Mouse (Mus musculus): ENCODE results near the gene H2-Ke6. TPM values are rescaled to one million over a fixed set of nuclear protein-coding genes. Genes with fewer than 3 reads are reported as not detected.
"Not testable (repeated sequence)": the region's sequence is repeated elsewhere in the genome, so short reads cannot be mapped to it uniquely, and the experiment has no call there.

The H2-Ke6 gene
- polyA plus RNA-seq, 1 experiment = 122 TPM

DNA sequence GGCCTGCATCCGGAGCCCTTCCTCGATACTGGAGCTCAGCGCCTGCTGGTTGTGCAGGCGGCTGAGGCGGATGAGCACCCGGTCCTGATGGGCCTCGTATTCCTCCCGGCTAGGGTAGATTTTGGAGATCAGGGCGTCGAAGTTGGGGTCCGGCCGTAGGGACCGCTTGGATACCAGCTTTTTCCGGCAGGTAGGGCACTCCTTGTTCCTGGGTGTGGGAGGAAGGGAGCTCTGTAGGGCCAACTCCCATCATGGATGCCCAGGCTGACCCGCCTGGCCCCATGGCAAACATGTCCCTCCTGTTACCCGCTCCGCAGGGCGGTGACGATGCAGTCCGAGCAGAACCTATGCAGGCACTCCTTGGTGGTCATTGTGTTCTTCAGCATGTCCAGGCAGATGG lies 4.9 kb downstream of the H2-Ke6 start:
- Histone ChIP-seq H3K27ac (ENCODE audit: insufficient read depth, low read length) (no peak overlapping the region), H3K27me3 (ENCODE audit: control insufficient read depth, insufficient read depth, low read length) (no peaks in the 10 kb centered on the region), H3K36me3 (ENCODE audit: control insufficient read depth, insufficient read depth, low read length) (peaks cover 14% of the 10 kb centered on the region), H3K4me3 (ENCODE audit: extremely low read depth, insufficient read depth, insufficient read length) (no peak overlapping the region), H3K4me1 (ENCODE audit: control insufficient read depth, insufficient read depth, insufficient read length) (peaks cover 15% of the 10 kb centered on the region; the same call in 1 of the 2 replicates)
- no peak for TF ChIP-seq POLR2A (IDR thresholded peaks at IDR 0.05; ENCODE audit: low read depth, low read length)
- TF ChIP-seq CTCF (IDR thresholded peaks at IDR 0.05; ENCODE audit: extremely low read depth, insufficient read depth, insufficient read length, insufficient replicate concordance) = no peak
- WGBS = 96% methylated on average over 20 of the region's 20 CpGs
- DNase-seq (ENCODE audit: low read depth in 1 of 2, low spot score in 2 of 2) = no peak

DNA sequence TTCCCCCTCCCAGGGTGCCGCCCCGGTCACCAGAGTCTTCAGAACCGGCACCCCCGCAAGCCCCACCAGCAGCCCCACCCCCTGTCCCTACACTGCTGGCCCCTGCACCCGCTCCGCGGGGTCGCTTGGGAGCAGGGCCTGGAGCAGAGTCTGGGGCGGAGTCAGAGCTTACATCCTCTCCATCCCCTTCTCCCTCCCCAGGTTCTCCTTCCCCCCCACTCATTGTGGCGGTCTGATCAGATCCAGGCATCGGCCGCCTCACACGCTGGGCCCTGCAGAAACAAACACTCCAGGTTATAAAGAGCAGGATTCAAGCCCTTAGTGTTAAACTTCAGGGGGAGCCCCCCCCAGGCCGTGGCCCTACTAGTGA lies 5.5 kb downstream of the H2-Ke6 start:
- H3K36me3 ChIP-seq (ENCODE audit: control insufficient read depth, insufficient read depth, low read length) = peaks cover 14% of the 10 kb centered on the region
- H3K4me1 ChIP-seq (ENCODE audit: control insufficient read depth, insufficient read depth, insufficient read length) = peaks cover 13% of the 10 kb centered on the region; the same call in 1 of the 2 replicates
- H3K27ac ChIP-seq (ENCODE audit: insufficient read depth, low read length) = no peak overlapping the region
- no peak overlapping the region for H3K4me3 ChIP-seq (ENCODE audit: extremely low read depth, insufficient read depth, insufficient read length)
- WGBS = 98% methylated on average over 14 of the region's 14 CpGs
- no peaks in the 10 kb centered on the region for H3K27me3 ChIP-seq (ENCODE audit: control insufficient read depth, insufficient read depth, low read length)
- no peak for DNase-seq (ENCODE audit: low read depth in 1 of 2, low spot score in 2 of 2)
- TF ChIP-seq POLR2A (IDR thresholded peaks at IDR 0.05; ENCODE audit: low read depth, low read length) = no peak
- TF ChIP-seq CTCF (IDR thresholded peaks at IDR 0.05; ENCODE audit: extremely low read depth, insufficient read depth, insufficient read length, insufficient replicate concordance) = no peak

DNA sequence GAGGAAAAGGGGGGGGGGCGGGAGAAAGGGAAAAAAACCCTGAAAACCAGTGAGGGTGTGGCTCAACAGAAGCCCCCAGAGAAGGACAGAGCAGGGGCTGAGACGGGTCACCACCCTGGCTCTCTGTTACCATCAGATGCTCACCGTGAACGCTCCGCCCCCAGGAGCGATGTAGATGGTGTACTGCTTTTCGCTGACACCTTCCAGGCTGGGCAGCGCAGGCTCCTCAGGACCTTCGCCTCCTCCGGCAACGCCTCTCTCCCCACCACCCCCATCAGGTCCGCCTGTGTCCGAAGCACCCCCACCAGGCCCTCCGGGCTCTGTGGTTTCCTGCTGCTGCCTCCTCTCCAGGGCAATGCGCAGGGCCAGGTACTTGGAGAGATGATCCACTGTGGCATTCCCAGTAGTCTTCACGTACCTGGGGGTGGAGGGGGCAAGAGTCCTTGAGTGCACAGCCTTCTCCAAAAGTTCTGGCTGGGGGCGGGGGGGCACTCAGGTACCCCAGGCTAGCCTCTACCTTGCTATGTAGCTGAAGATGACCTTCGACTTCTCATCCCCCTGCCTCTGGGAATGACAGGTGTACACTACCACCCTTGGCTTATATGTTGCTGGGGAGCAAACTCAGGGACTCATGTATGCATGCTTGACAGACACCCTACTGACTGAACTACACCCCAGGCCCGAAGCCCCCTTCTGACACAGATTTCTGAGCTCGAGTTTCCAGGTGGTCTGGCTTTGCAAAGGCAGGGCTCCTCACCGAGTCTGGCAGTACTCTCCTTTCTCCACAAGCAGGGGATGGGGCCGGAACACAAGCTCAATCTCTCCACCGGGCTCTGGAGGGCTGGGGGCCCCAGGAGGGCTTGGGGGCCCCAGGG lies 6.1 kb downstream of the H2-Ke6 start:
- no peaks in the 10 kb centered on the region for H3K27me3 ChIP-seq (ENCODE audit: control insufficient read depth, insufficient read depth, low read length)
- H3K27ac ChIP-seq (ENCODE audit: insufficient read depth, low read length) = no peak overlapping the region
- H3K36me3 ChIP-seq (ENCODE audit: control insufficient read depth, insufficient read depth, low read length) = peaks cover 14% of the 10 kb centered on the region
- no peak for DNase-seq (ENCODE audit: low read depth in 1 of 2, low spot score in 2 of 2)
- H3K4me3 ChIP-seq (ENCODE audit: extremely low read depth, insufficient read depth, insufficient read length) = no peak overlapping the region
- WGBS = 96% methylated on average over 22 of the region's 23 CpGs
- TF ChIP-seq CTCF (IDR thresholded peaks at IDR 0.05; ENCODE audit: extremely low read depth, insufficient read depth, insufficient read length, insufficient replicate concordance) (no peak), POLR2A (IDR thresholded peaks at IDR 0.05; ENCODE audit: low read depth, low read length) (no peak)
- peaks cover 9% of the 10 kb centered on the region; the same call in 1 of the 2 replicates for H3K4me1 ChIP-seq (ENCODE audit: control insufficient read depth, insufficient read depth, insufficient read length)

DNA sequence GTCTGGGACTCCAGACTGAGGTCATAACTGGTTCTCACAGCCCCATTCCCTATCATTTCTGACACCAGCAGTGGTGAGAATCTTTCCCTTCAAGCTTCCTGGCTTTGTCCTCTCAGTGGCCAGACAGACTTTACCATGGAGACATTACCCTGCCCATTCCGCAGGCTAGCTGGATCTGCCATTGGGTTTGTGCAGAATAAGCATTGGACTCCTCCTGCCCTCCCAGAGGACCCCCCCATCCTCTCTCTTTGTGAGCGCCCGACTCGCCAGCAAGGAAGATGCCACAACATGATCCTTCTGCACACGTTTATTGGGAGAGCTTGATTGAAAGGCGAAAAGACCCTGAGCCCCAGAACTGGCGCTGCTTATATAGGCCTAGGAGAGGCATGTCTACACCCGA lies 14.4 kb downstream of the H2-Ke6 start:
- no peaks in the 10 kb centered on the region for H3K27me3 ChIP-seq (ENCODE audit: control insufficient read depth, insufficient read depth, low read length)
- H3K36me3 ChIP-seq (ENCODE audit: control insufficient read depth, insufficient read depth, low read length) = no peaks in the 10 kb centered on the region
- H3K27ac ChIP-seq (ENCODE audit: insufficient read depth, low read length) = no peak overlapping the region
- TF ChIP-seq POLR2A (IDR thresholded peaks at IDR 0.05; ENCODE audit: low read depth, low read length) = no peak
- TF ChIP-seq CTCF (IDR thresholded peaks at IDR 0.05; ENCODE audit: extremely low read depth, insufficient read depth, insufficient read length, insufficient replicate concordance) = no peak
- 94% methylated on average over 8 of the region's 8 CpGs for WGBS
- H3K4me3 ChIP-seq (ENCODE audit: extremely low read depth, insufficient read depth, insufficient read length) = no peak overlapping the region
- DNase-seq (ENCODE audit: low read depth in 1 of 2, low spot score in 2 of 2) = no peak
- H3K4me1 ChIP-seq (ENCODE audit: control insufficient read depth, insufficient read depth, insufficient read length) = no peaks in the 10 kb centered on the region

DNA sequence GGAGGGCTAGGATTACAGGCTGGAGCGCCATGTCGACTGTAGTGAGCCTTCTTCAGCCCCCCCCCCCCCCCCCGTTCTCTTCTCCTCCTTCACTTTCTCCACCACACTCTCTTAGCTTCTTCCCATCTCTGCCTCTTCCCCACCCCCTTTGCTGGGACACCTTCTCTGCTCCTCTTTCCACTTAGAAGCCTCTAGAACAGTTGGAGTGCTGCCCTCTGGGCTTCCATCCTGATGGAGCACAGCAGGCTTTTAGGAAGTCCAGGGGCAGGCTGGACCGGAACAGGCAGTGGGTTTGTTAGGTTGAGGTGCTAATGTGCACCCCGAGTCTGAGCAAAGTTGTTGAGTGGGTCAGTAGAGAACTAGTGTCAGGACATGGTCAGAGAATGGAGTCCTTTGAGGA lies 17.7 kb downstream of the H2-Ke6 start:
- no peak for DNase-seq (ENCODE audit: low read depth in 1 of 2, low spot score in 2 of 2)
- no peak overlapping the region for H3K4me3 ChIP-seq (ENCODE audit: extremely low read depth, insufficient read depth, insufficient read length)
- no peaks in the 10 kb centered on the region for H3K36me3 ChIP-seq (ENCODE audit: control insufficient read depth, insufficient read depth, low read length)
- no peaks in the 10 kb centered on the region for H3K27me3 ChIP-seq (ENCODE audit: control insufficient read depth, insufficient read depth, low read length)
- TF ChIP-seq POLR2A (IDR thresholded peaks at IDR 0.05; ENCODE audit: low read depth, low read length) (no peak), CTCF (IDR thresholded peaks at IDR 0.05; ENCODE audit: extremely low read depth, insufficient read depth, insufficient read length, insufficient replicate concordance) (no peak)
- H3K27ac ChIP-seq (ENCODE audit: insufficient read depth, low read length) = no peak overlapping the region
- 81% methylated on average over 5 of the region's 5 CpGs for WGBS
- no peaks in the 10 kb centered on the region for H3K4me1 ChIP-seq (ENCODE audit: control insufficient read depth, insufficient read depth, insufficient read length)

DNA sequence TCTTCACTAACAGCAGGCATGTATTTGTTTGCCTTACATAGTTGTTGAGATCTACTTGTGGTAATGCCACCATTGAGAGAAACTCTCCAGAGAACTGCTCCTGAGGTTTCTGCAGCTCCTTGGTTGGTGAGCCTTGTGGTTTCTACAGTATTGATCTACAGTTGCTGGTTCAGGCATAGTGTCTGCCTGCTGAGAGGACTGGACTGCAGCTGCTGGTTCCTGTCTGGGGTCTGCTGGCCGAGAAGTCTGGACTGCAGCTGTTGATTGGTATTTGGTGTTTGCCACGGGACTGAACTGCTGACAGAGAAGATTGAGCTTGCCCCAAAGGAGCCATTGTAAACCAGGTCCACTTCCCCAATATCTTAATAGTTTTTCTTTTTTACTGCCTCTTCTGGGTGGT lies 21.3 kb downstream of the H2-Ke6 start:
- no peak overlapping the region for H3K4me3 ChIP-seq (ENCODE audit: extremely low read depth, insufficient read depth, insufficient read length)
- H3K27ac ChIP-seq (ENCODE audit: insufficient read depth, low read length) = no peak overlapping the region
- no peaks in the 10 kb centered on the region for H3K36me3 ChIP-seq (ENCODE audit: control insufficient read depth, insufficient read depth, low read length)
- H3K4me1 ChIP-seq (ENCODE audit: control insufficient read depth, insufficient read depth, insufficient read length) = no peaks in the 10 kb centered on the region
- no peaks in the 10 kb centered on the region for H3K27me3 ChIP-seq (ENCODE audit: control insufficient read depth, insufficient read depth, low read length)
- WGBS = 61% methylated on average over 2 of the region's 2 CpGs
- no peak for DNase-seq (ENCODE audit: low read depth in 1 of 2, low spot score in 2 of 2)
- no peak for TF ChIP-seq CTCF (IDR thresholded peaks at IDR 0.05; ENCODE audit: extremely low read depth, insufficient read depth, insufficient read length, insufficient replicate concordance)
- no peak for TF ChIP-seq POLR2A (IDR thresholded peaks at IDR 0.05; ENCODE audit: low read depth, low read length)

DNA sequence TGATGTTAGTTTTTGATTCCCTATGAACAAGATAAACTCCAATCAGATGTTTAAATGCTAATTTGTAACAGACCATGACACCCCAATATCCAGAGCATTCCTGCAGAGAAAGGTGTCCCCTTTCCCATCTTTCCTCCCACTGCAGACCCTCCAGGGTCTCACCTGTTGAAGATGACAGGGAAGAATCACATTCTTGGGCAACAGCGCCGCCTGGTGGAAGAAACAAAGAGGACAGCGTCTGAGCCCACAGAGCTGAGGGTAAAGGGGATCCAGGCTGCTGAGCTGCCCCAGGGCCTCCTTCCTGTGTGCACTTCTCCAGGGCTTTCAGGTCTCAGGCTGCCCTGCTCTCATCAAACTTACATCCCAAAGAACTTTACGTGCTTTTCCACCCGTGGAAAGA lies 24.4 kb downstream of the H2-Ke6 start:
- no peak overlapping the region for H3K27ac ChIP-seq (ENCODE audit: insufficient read depth, low read length)
- no peak overlapping the region for H3K4me3 ChIP-seq (ENCODE audit: extremely low read depth, insufficient read depth, insufficient read length)
- no peaks in the 10 kb centered on the region for H3K27me3 ChIP-seq (ENCODE audit: control insufficient read depth, insufficient read depth, low read length)
- no peak for TF ChIP-seq POLR2A (IDR thresholded peaks at IDR 0.05; ENCODE audit: low read depth, low read length)
- TF ChIP-seq CTCF (IDR thresholded peaks at IDR 0.05; ENCODE audit: extremely low read depth, insufficient read depth, insufficient read length, insufficient replicate concordance) = peak; percentile 38; the same call in 1 of the 2 replicates
- WGBS = 8% methylated on average over 5 of the region's 5 CpGs
- DNase-seq (ENCODE audit: low read depth in 1 of 2, low spot score in 2 of 2) = peak in 1 of 2 experiments; percentile 56
- peaks cover 4% of the 10 kb centered on the region; the same call in 1 of the 2 replicates for H3K4me1 ChIP-seq (ENCODE audit: control insufficient read depth, insufficient read depth, insufficient read length)
- H3K36me3 ChIP-seq (ENCODE audit: control insufficient read depth, insufficient read depth, low read length) = peaks cover 10% of the 10 kb centered on the region

DNA sequence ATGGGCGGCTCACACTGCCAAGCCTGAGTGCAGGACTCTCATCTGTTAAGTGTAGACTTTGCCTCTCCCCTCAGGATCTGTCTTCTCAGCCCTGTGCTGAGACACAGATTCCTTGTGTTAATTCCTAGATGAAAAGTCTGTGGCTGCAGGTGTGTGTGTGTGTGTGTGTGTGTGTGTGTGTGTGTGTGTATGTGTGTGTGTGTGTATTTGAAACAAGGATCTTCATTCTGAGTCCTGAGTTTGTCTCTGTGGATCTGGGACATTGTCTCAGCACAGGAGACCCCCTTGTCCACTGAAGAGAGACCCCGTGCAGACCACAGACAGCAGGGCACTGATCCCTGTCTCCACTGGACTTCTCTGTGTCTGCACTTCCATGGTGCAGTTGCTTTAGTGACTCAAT lies 27.1 kb downstream of the H2-Ke6 start:
- H3K4me3 ChIP-seq (ENCODE audit: extremely low read depth, insufficient read depth, insufficient read length) = peak overlapping the region; percentile 59
- peak overlapping the region; percentile 83 for H3K27ac ChIP-seq (ENCODE audit: insufficient read depth, low read length)
- 30% methylated on average over 2 of the region's 2 CpGs for WGBS

More for the DNA sequence above, 27.1 kb downstream of the H2-Ke6 start:
- H3K4me1 ChIP-seq (ENCODE audit: control insufficient read depth, insufficient read depth, insufficient read length); H3K27me3 ChIP-seq (ENCODE audit: control insufficient read depth, insufficient read depth, low read length); DNase-seq (ENCODE audit: low read depth in 1 of 2, low spot score in 2 of 2): not testable (repeated sequence)
- peaks cover 19% of the 10 kb centered on the region for H3K36me3 ChIP-seq (ENCODE audit: control insufficient read depth, insufficient read depth, low read length)

All from spleen, adult 2 months (tissue).